Mouse (Mus musculus) neural tube, embryonic 12.5 days (tissue): ENCODE data around the gene Shank1. TPM values are rescaled to one million over a fixed set of nuclear protein-coding genes. Genes with fewer than 3 reads are reported as not detected.
"Not testable (repeated sequence)": the region's sequence is repeated elsewhere in the genome, so short reads cannot be mapped to it uniquely, and the experiment has no call there.

Source experiments
- ATAC-seq: fragments of 200-750 bp; cut with Nextera tagmentation; 2 replicates; pipeline ENCODE4 v1.8.0; 2017; ENCODE audit warnings: low read depth, mild to moderate bottlenecking, moderate TSS enrichment, moderate library complexity; ENCODE audit not compliant: low FRiP score
- H3K27ac ChIP-seq: fragments of 300-500 bp; sonication (generic); 2 replicates; pipeline ENCODE4 v1.5.1; 2016
- H3K27me3 ChIP-seq: fragments of 300-500 bp; sonication (generic); replicated peaks from 2 replicates; pipeline ENCODE4 v1.6.1; 2016; ENCODE audit warnings: mild to moderate bottlenecking
- H3K36me3 ChIP-seq: fragments of 300-500 bp; sonication (generic); 2 replicates; pipeline ENCODE4 v1.6.1; 2016; ENCODE audit warnings: mild to moderate bottlenecking
- H3K4me1 ChIP-seq: fragments of 300-500 bp; sonication (generic); 2 replicates; pipeline ENCODE4 v1.6.1; 2016
- H3K4me2 ChIP-seq: fragments of 300-500 bp; sonication (generic); replicated peaks from 2 replicates; pipeline ENCODE4 v1.6.1; 2016; ENCODE audit warnings: mild to moderate bottlenecking
- H3K4me3 ChIP-seq: fragments of 300-500 bp; sonication (generic); 2 replicates; pipeline ENCODE4 v1.5.1; 2016
- H3K9ac ChIP-seq: fragments of 300-500 bp; sonication (generic); 2 replicates; pipeline ENCODE4 v1.6.1; 2016; ENCODE audit warnings: mild to moderate bottlenecking
- H3K9me3 ChIP-seq: fragments of 300-500 bp; sonication (generic); 2 replicates; pipeline ENCODE4 v1.6.1; 2016; ENCODE audit warnings: mild to moderate bottlenecking
- whole genome bisulfite sequencing: fragments of 180-500 bp; shearing (Covaris S2); methylation state at CpG from one replicate; pipeline ENCODE4 v1.1.7; 2016; 5-methylcytosine and 5-hydroxymethylcytosine counted together
- polyA plus RNA-seq: library from polyadenylated mRNA; unstranded; fragments of >200 nt; fragmentation: Nextera tagmentation; extraction: Ambion mirVana; gene quantifications from 2 replicates; pipeline ENCODE4 v1.2.1, GENCODE M21; 2016

Shank1 gene
- polyA plus RNA-seq, 1 experiment from 2014 or later = 12.6 TPM

- Histone ChIP-seq H3K27ac (no peak overlapping the region), H3K4me2 (no peak overlapping the region), H3K36me3 (no peaks in the 10 kb centered on the region), H3K4me3 (no peak overlapping the region), H3K27me3 (peaks cover 18% of the 10 kb centered on the region), H3K9ac (no peak overlapping the region), H3K4me1 (no peaks in the 10 kb centered on the region), H3K9me3 (no peaks in the 10 kb centered on the region)
- ATAC-seq = no peak
- WGBS = 66% methylated on average over 10 of the region's 10 CpGs
Measured at GRCm38 (mm10) chr7:44276461-44277249, 33.4 kb upstream of the Shank1 start.

- no peak overlapping the region for H3K4me3 ChIP-seq
Measured at GRCm38 (mm10) chr7:44277250-44277622, 32.8 kb upstream of the Shank1 start.

GRCm38 (mm10) chr7:44280959-44281358 lies 29.1 kb upstream of the Shank1 start:
- 74% methylated on average over 1 of the region's 1 CpGs for WGBS
- Histone ChIP-seq H3K4me3 (no peak overlapping the region), H3K36me3 (no peaks in the 10 kb centered on the region), H3K4me1 (no peaks in the 10 kb centered on the region), H3K4me2 (no peak overlapping the region), H3K9ac (no peak overlapping the region), H3K27me3 (peaks cover 3% of the 10 kb centered on the region; the same call in 1 of the 2 replicates), H3K9me3 (no peaks in the 10 kb centered on the region), H3K27ac (no peak overlapping the region)
- ATAC-seq = no peak

More at GRCm38 (mm10) chr7:44277250-44277622, 32.8 kb upstream of the Shank1 start:
- H3K36me3 ChIP-seq = no peaks in the 10 kb centered on the region
- no peak overlapping the region for H3K4me2 ChIP-seq
- peaks cover 18% of the 10 kb centered on the region for H3K27me3 ChIP-seq
- ATAC-seq = no peak
- no peak overlapping the region for H3K27ac ChIP-seq
- 44% methylated on average over 2 of the region's 2 CpGs for WGBS
- no peak overlapping the region for H3K9ac ChIP-seq
- no peaks in the 10 kb centered on the region for H3K4me1 ChIP-seq
- no peaks in the 10 kb centered on the region for H3K9me3 ChIP-seq

GRCm38 (mm10) chr7:44281586-44281985 lies 28.5 kb upstream of the Shank1 start:
- H3K27me3 ChIP-seq = no peaks in the 10 kb centered on the region
- no peak overlapping the region for H3K9ac ChIP-seq
- H3K4me2 ChIP-seq = no peak overlapping the region
- no peaks in the 10 kb centered on the region for H3K9me3 ChIP-seq
- no peaks in the 10 kb centered on the region for H3K4me1 ChIP-seq
- H3K36me3 ChIP-seq = no peaks in the 10 kb centered on the region
- WGBS = 79% methylated on average over 7 of the region's 7 CpGs
- no peak overlapping the region for H3K27ac ChIP-seq
- no peak overlapping the region for H3K4me3 ChIP-seq
- ATAC-seq = no peak

- H3K9me3 ChIP-seq = no peaks in the 10 kb centered on the region
- H3K27ac ChIP-seq = no peak overlapping the region
- H3K4me2 ChIP-seq = no peak overlapping the region
- H3K36me3 ChIP-seq = no peaks in the 10 kb centered on the region
- ATAC-seq = no peak
- 77% methylated on average over 7 of the region's 7 CpGs for WGBS
- no peaks in the 10 kb centered on the region for H3K4me1 ChIP-seq
- H3K9ac ChIP-seq = no peak overlapping the region
- no peaks in the 10 kb centered on the region for H3K27me3 ChIP-seq
- H3K4me3 ChIP-seq = no peak overlapping the region
Measured at GRCm38 (mm10) chr7:44287760-44288159, 22.3 kb upstream of the Shank1 start.

GRCm38 (mm10) chr7:44290986-44291385 lies 19.1 kb upstream of the Shank1 start:
- H3K4me2 ChIP-seq = no peak overlapping the region
- ATAC-seq = no peak
- no peak overlapping the region for H3K4me3 ChIP-seq
- H3K4me1 ChIP-seq = no peaks in the 10 kb centered on the region
- WGBS = 87% methylated on average over 4 of the region's 4 CpGs
- no peaks in the 10 kb centered on the region for H3K27me3 ChIP-seq
- H3K36me3 ChIP-seq = no peaks in the 10 kb centered on the region
- no peaks in the 10 kb centered on the region for H3K9me3 ChIP-seq
- H3K27ac ChIP-seq = no peak overlapping the region
- H3K9ac ChIP-seq = no peak overlapping the region

- H3K9me3 ChIP-seq = no peaks in the 10 kb centered on the region
- WGBS = 57% methylated on average over 4 of the region's 4 CpGs
Measured at GRCm38 (mm10) chr7:44291418-44291817, 18.6 kb upstream of the Shank1 start.

GRCm38 (mm10) chr7:44297501-44297900 lies 12.6 kb upstream of the Shank1 start:
- not testable (repeated sequence) for H3K4me3 ChIP-seq, H3K27ac ChIP-seq, ATAC-seq, H3K4me2 ChIP-seq, H3K4me1 ChIP-seq, H3K27me3 ChIP-seq, H3K36me3 ChIP-seq, H3K9me3 ChIP-seq, H3K9ac ChIP-seq
- WGBS = 82% methylated on average over 2 of the region's 2 CpGs

More at GRCm38 (mm10) chr7:44291418-44291817, 18.6 kb upstream of the Shank1 start:
- Histone ChIP-seq H3K36me3 (no peaks in the 10 kb centered on the region), H3K4me2 (no peak overlapping the region), H3K27me3 (no peaks in the 10 kb centered on the region), H3K9ac (no peak overlapping the region), H3K4me3 (no peak overlapping the region), H3K27ac (no peak overlapping the region), H3K4me1 (no peaks in the 10 kb centered on the region)
- ATAC-seq = no peak

- 88% methylated on average over 14 of the region's 14 CpGs for WGBS
- ATAC-seq = no peak
- Histone ChIP-seq H3K4me1 (peaks cover 28% of the 10 kb centered on the region), H3K9me3 (no peaks in the 10 kb centered on the region), H3K27ac (peak overlapping the region; percentile 85), H3K4me2 (peak overlapping the region; percentile 62), H3K9ac (peak overlapping the region; percentile 86), H3K36me3 (no peaks in the 10 kb centered on the region), H3K27me3 (peaks cover 5% of the 10 kb centered on the region; the same call in 1 of the 2 replicates), H3K4me3 (peak overlapping the region; percentile 56)
Measured at GRCm38 (mm10) chr7:44303346-44304340, 6.4 kb upstream of the Shank1 start.

- peak overlapping the region; percentile 86 for H3K9ac ChIP-seq
- H3K4me1 ChIP-seq = peaks cover 28% of the 10 kb centered on the region
- H3K9me3 ChIP-seq = no peaks in the 10 kb centered on the region
- H3K4me2 ChIP-seq = peak overlapping the region; percentile 62
- WGBS = under 1% methylated on average over 25 of the region's 25 CpGs
- ATAC-seq = peak; percentile 42
- peak overlapping the region; percentile 56 for H3K4me3 ChIP-seq
- no peaks in the 10 kb centered on the region for H3K36me3 ChIP-seq
- H3K27me3 ChIP-seq = peaks cover 6% of the 10 kb centered on the region; the same call in 1 of the 2 replicates
- peak overlapping the region; percentile 85 for H3K27ac ChIP-seq
Measured at GRCm38 (mm10) chr7:44304463-44304774, 5.6 kb upstream of the Shank1 start.

GRCm38 (mm10) chr7:44304775-44305641 lies 5.0 kb upstream of the Shank1 start:
- peaks cover 28% of the 10 kb centered on the region for H3K4me1 ChIP-seq
- peak overlapping the region; percentile 85 for H3K27ac ChIP-seq
- no peaks in the 10 kb centered on the region for H3K36me3 ChIP-seq
- no peaks in the 10 kb centered on the region for H3K9me3 ChIP-seq
- H3K4me3 ChIP-seq = peak overlapping the region; percentile 56
- peak overlapping the region; percentile 62 for H3K4me2 ChIP-seq
- peak; percentile 95 for ATAC-seq
- peaks cover 6% of the 10 kb centered on the region; the same call in 1 of the 2 replicates for H3K27me3 ChIP-seq
- under 1% methylated on average over 49 of the region's 49 CpGs for WGBS
- peak overlapping the region; percentile 86 for H3K9ac ChIP-seq
